Mouse (Mus musculus): ENCODE measurements around the gene Chchd5. TPM values are rescaled to one million over a fixed set of nuclear protein-coding genes. Genes with fewer than 3 reads are reported as not detected.

The Chchd5 gene
- total RNA-seq (2015; ENCODE audit: low replicate concordance) (3.5 and 7.5 TPM in 2 replicates), total RNA-seq (2017; ENCODE audit: low replicate concordance) (2.8 and 6.9 TPM in 2 replicates)

DNA sequence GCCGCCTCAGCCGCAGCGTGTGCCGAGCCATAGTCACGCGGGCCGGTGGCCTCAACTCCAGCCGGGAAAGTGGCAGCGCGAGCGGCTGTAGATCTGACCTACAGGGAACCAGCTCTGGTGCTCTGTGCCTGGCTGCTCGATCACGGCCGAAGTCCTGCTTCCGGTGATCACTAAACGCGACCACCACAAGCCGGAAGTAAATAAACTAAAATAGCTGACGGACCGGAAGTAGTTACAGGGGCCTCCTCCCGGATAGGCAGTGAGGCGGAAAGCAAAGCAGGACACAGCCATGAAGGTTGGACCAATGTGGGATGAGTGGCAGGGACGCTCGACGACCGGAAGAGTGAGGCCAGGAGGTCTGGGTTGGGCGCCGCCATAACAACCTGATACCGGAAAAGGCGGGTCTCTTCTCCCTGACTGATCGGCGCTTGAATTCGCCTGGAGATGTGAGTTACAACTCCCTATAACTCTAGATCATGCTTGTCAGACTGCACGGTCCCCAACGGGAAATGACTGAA is at the start of gene Chchd5:
TSS of gene Chchd5 (plus strand) at position 289 of the 518 bp plus-strand sequence.
- ATAC-seq (replicated peaks; ENCODE audit: low FRiP score, poor library complexity, severe bottlenecking), result peak; percentile 97

DNA sequence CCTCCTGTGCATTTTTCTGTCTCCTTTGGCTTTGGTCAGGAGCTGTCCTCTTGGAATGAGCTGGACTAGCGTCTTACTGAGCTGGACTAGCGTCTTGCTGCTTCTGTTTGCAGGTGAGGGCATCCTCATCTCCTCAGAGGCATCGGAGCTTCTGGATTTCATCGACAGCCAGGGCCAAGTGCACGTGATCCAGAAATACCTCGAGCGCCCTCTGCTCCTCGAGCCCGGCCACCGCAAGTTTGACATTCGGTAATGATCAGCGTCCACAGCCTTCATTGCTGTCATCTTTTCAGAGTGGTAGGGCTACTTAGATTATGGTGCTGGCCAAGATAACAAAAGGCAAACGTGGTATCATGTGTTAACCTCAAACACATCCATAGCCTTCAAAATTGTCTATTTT is 48.4 kb upstream of the Chchd5 start:
- no peak for ATAC-seq (replicated peaks; ENCODE audit: low FRiP score, poor library complexity, severe bottlenecking)

DNA sequence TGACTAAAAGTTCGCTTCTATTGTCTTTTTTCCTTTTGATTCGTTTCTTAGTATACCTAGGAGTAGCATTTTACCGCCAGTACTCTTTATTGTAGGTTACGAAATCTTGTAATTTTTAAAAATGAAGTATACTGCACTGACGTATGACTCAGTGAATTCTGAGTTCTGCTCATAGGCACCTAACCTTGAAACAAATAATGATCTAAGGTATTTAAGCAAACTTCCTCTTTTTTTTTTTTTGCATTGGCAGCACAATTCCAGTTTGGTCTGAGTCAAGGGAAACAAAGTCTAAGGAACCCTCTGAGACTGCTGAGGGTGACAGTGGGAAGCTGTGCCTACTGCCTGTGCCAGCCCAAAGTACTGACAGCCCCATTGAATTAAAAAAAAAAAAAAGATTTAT is 46.0 kb upstream of the Chchd5 start:
- ATAC-seq (replicated peaks; ENCODE audit: low FRiP score, poor library complexity, severe bottlenecking), result no peak

DNA sequence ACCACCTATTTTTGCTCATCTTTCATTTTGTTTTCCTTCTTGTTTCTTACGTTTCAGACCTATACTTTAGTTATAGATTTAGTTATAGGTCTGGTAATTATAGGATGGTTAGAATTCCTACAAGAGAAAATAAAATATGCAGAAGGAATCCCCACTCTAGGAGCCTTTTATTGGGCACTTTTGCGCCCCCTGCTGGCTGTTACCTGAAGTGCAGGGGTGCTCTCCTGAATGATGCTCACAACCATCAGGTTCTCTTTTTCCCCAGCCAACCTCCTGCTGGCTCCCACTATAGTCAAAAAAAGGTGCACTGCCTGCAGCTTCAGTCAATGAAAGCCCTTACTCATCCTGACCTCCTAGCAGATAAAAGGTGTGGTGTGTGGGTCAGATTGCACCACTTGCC is 44.5 kb upstream of the Chchd5 start:
- ATAC-seq (replicated peaks; ENCODE audit: low FRiP score, poor library complexity, severe bottlenecking), result peak; percentile 68; the same call in 1 of the 2 replicates

DNA sequence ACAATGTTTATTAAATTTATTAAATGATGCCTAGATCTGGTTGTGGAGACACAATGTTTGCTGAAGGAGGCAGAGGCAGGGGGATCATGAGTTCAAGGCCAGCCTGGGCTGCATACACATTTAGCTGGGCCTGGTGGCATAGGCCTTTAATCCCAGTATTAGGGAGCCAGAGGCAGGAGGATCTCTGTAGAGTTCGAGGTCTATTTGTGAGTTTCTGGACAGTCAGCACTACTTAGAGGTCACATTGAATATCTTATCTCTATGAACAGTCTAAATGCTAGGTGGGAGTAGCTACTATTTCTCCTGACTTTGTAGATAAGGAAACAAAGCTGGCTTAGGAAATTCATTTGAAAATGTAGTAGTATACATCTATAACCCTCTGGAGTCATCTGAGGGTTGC is 42.0 kb upstream of the Chchd5 start:
- no peak for ATAC-seq (replicated peaks; ENCODE audit: low FRiP score, poor library complexity, severe bottlenecking)

DNA sequence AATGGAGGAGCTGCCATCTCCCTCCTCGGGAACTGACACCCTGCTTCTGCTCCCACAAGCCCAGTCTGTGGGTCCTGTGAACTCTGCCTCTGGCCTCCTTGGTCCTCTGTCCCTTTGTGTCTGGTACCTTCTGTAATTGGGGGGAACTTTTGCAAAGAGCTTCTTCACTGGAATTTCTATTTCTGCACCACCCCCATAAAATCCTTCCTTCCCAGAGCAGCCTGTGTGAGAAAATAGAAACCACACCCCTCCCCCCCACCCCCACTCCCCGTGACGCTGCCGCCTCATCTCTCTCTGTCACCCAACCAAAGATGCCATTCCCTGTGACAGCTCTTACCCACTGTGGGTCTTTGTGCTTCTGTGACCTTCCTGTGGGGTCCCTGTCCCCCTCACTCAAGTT is 39.1 kb upstream of the Chchd5 start:
- ATAC-seq (replicated peaks; ENCODE audit: low FRiP score, poor library complexity, severe bottlenecking), result no peak

DNA sequence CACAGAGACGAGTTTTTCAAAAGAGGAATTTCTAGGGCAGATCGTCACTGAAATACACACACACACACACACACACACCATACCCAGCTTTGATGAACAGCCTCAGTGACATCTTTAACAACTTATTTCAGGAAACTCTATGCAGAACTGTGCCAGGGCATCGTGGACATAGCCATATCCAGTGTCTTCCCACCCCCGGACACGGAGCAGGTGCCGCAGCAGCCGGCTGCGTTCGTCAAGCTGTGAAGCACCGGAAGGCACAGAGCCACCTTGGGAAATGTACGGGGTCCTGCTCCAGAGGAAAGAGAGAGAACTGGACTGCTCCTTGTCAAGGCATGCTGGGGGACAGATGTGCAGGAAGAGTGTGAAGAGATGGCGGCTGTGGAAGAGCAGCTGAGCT is 36.7 kb upstream of the Chchd5 start:
- ATAC-seq (replicated peaks; ENCODE audit: low FRiP score, poor library complexity, severe bottlenecking), result no peak

DNA sequence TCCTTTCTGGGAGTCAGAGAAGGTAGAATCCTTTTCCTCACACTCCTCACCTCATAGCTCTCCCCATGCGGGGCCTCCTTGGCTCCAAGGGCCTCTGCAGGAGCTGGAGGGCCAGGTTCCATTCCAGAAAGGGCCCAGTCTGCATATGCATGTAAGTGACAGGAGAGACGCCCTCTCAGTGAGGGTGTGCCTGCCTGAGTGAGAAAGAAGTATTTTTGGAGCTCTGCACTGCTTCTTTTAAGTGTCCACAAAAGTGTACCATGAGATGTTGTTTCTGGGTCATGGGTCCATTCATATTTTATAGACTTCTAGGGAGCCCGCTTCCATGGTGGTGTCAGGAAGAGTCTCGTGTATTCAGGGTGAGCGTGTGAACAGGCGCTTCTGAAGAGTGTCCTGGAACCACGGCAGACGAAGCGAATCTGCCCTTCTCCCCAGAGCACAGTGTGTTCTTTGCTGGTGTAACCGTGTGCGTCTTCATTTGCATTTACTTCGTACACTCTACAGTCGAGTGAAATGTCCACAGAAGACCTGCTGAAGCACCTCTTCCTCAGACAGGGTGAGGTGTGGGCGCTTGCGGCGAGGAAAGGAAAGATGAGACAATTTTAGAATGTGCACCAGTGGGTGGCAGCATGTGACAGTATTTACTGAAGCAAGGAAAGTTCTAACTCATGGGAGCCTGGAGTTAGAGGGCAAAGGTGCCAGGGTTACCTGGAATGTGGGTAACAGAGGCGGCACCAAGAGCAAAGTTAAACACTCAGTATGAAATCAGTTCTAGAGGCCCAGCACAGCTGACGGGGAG is 35.4 kb upstream of the Chchd5 start:
- no peak for ATAC-seq (replicated peaks; ENCODE audit: low FRiP score, poor library complexity, severe bottlenecking)

DNA sequence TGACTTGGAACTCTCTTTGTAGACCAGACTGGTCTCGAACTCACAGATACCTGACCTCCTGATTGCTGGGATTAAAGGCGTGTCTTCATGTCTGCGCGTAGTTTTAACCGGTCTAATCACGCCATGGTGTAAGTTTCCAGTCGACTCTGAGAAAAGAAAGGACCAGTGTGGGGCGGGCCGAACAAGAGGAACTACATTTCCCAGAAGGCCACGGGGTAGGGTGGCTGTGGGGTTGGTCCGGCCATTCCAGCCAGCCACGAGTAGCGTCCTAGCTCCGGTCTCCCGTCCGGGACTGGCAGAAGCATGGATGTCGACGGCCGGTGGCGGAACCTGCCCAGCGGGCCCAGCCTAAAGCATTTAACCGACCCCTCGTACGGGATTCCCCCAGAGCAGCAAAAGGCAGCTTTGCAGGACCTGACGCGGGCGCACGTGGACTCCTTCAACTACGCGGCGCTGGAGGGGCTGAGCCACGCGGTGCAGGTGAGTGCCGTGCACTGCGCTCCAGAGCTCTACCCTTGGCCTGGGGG is 28.7 kb upstream of the Chchd5 start, which contains the start of gene Polr1b:
TSS of gene Polr1b (plus strand) at position 212 of the 527 bp plus-strand sequence.
- peak; percentile 99 for ATAC-seq (replicated peaks; ENCODE audit: low FRiP score, poor library complexity, severe bottlenecking)

DNA sequence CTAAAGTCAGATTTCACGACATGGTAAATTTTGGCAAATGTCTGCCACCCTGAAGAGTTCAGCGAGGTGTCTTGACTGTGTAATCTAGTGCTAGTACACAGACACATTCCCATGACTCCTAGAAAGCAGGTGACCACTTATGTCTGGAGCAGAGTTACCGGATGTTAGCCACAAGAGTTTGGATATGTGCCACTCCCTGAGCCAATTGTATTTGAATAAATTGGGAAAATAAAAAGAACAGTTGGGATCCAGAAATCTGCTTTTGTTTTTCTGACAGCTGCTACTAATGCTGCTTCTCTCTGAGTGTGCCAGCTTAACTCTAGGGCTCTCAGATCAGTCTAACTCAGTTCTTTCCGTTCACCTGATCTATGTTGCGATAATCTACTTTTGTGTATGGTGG is 16.6 kb upstream of the Chchd5 start:
- ATAC-seq (replicated peaks; ENCODE audit: low FRiP score, poor library complexity, severe bottlenecking), result no peak

DNA sequence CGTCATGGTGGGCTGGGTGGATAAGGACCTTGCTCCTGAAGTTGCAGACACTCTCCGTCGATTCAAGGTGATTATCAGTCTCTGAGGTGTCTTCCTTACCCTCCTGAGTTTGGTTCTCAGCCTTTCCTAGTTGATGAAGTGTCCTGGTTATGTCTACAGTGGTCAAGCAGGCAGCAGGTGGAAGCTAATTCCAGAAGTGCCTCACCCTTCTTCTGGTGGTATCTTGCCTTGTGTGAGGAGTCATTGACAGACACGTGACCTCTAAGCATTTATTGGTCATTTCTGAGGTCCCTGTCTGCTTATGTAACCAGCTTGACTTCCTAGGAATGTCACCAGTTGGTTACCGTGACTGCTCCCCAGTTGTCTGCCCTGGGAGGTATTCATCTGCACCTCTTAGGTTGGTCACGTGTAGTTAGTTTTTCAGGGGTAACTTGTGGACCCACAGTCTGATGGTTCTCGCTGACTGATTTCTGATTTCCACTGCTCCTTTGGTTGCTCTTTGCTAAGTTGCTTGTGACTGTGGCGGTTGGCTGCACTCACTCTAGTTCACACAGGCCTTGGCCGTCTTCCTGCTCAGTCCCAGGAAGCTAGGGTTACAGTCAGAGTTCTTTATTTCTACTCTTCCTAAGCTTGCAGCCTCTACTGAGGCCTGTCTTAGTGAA is 13.7 kb upstream of the Chchd5 start:
- no peak for ATAC-seq (replicated peaks; ENCODE audit: low FRiP score, poor library complexity, severe bottlenecking)

DNA sequence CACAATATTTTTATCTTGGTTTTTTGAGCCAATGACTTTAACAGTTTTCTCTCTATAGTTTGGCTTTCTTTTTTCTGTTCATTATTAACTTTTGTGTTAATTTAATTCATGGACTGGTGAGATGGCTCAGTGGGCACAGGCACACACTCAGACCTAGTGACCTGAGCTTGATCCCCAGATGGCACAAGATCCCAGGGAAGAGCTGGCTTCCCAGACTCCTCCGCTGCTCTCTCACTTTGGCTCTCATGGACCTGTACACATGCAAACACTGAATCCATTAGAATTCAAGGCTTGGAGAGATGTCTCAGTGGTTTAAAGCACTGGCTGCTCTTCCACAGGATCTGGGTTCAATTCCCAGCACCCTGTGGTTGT is 13.1 kb upstream of the Chchd5 start:
- ATAC-seq (replicated peaks; ENCODE audit: low FRiP score, poor library complexity, severe bottlenecking), result no peak

DNA sequence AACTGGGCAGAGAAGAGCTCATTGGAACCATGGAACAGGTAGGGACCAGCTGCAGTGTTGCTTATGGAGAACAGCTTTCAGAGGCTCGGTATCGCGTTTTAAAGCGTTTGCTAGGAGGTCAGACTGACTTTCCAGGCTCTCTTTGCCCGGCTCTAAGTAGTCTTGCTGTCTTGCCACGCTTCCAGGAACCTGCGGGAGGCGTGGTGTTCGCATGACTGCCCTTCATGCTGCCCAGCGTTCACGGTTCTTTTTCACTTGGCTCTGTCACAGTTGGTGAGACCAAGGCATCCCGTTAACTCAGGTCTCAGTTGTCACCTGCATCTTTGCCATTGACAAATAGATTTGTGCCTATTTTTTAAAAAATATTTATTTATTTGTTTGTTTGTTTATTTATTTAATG is 11.4 kb upstream of the Chchd5 start:
- ATAC-seq (replicated peaks; ENCODE audit: low FRiP score, poor library complexity, severe bottlenecking), result no peak

DNA sequence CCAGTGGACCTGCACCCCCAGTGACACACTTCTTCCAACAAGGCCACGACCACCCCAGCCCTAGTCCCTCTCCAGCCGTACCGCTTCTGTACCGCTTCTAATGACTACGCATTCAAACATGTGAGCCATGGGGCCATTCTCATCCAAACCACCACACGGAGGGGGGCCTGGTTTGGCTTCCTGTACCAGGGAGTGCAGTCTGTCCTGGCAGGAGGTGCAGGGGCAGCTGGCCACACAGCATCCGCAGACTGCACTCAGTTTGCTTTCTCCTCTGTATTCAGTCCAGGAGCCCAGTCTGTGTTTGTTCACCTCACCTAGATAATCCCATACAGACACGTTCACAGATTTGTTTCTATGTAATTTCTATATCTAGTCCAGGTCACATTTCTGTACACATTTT is 7.5 kb upstream of the Chchd5 start:
- ATAC-seq (replicated peaks; ENCODE audit: low FRiP score, poor library complexity, severe bottlenecking), result no peak

DNA sequence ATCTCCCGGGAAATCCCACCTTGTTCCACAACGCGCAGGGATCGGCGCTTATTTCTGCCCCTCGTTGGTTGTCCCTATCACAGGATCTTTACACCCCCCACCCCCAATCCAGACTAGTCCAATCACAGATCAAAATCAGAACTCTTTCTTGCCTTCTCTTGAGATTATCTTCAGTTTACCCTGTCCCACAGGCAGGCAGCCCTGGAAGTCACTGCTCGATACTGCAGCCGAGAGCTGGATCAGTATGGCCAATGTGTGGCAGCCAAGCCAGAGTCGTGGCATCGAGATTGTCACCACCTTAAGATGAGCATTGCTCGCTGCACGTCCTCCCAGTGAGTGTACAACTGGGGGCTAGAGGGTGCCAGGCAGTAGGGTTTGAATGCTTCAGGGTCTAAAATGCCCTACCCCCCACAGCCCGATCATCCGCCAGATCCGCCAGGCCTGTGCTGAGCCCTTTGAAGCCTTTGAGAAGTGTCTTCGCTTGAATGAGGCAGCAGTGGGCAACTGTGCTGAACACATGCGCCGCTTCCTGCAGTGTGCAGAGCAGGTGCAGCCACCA is 566 bp downstream of the Chchd5 start:
- ATAC-seq (replicated peaks; ENCODE audit: low FRiP score, poor library complexity, severe bottlenecking), result peak; percentile 44

DNA sequence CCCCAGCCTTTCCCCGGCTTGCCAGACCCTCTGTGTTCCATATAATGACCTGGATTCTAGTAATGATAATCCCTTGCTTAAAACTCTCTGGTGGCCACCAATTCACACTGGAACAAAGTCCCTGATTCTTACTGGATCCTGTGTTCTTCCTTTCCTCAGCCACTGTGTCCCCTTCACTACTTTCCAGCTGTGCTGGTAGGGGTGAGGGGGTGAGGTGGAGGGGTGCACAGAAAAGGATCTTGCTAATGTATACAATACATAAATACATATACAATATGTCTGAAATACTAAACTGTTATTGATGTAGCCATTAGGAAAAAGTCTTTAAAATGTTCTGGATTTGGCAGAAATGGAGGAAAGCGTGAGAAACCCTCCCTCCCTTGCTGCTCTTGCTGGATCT is 1.3 kb downstream of the Chchd5 start:
- no peak for ATAC-seq (replicated peaks; ENCODE audit: low FRiP score, poor library complexity, severe bottlenecking)

DNA sequence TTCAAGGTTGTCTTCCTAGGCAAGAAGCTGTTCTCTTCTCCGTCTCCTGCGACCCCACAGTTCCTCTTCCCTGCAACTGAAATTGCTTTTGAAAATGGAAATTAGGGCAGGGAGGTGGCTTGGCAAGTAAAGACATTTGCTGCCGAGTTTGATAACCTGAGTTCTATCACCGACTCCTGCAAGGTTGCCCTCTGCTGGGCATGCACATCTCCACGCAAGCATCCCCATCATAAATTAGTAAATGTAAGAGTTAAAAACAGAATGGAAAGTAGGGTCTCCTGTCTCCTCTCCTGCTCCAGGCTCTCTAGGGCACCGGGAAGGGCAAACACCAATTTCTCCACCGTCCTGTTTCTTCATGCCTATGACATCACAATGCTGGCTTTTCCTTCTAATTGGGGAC is 2.7 kb downstream of the Chchd5 start:
- no peak for ATAC-seq (replicated peaks; ENCODE audit: low FRiP score, poor library complexity, severe bottlenecking)

DNA sequence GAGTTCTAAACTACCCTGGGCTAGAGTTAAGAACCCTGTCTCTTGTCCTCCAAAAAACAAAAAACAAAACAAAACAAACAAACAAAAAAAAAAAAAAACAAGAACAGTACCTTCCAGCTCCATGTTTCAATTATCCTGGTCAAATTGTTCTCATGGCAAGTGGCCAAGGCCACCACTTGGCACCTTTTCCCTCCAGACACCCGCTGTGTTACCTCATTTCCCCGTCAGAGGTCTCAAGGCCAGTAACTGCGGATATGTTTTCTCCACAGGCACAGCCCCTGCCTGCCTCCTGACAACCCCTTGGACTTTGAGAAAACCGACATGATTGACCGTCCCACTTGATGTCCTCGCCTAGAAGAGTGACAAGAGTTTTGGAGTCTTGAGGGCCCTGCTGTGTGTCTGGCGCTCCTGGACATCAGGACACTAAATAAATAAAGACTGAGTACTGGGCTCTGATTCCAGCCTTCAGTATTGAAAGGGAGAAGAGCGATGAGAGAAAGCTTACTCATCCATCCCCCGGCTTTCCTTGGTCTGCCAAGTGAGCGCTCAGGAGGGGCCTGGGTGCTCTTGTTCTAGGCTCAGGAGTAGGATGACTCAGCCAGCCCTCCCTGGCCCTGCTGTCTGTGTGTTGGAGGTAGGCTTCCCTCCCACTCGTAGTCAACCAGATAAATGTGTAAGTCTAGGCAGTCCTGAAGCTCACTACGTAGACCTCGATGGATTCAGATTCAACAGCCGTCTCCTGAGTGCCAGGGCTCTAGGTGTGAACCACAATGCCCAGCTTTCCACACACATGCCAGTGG is 3.7 kb downstream of the Chchd5 start:
- ATAC-seq (replicated peaks; ENCODE audit: low FRiP score, poor library complexity, severe bottlenecking), result no peak

DNA sequence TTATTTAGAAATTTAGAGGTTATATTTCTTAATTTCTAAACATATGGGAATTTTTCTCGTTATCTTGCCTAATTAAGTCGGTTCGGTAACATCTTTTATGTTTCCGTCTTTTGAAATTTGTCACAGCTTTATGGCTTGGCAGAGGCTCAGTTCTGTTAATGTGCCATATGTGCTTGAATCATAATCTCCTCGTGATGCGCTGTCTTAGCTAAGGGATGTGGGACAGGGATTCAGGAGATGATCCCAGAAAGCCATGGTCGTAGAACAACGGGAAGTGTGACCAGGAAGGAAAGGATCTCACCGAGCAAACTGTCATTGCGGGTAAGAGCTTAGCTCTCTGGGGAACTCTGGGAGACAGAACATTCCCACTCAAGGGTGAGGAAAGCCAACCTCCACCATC is 10.4 kb downstream of the Chchd5 start:
- ATAC-seq (replicated peaks; ENCODE audit: low FRiP score, poor library complexity, severe bottlenecking), result no peak

DNA sequence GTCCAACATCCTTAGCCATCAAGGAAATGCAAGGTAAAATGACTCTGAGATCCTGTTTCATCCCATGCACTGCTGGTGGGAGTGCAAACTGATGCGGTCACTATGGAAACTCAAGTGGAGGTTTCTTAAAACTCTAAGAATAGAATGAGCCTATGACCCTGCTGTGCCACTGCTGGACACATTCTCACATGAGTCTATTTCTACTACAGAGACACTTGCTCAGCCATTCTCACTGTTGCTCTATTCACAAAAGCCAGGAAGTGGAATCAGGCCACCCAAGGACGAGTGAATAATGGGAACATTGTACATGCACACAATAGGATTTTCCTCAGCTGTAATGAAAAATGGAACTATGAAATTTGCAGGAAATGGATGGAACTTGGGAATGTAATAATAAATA is 19.3 kb downstream of the Chchd5 start:
- no peak for ATAC-seq (replicated peaks; ENCODE audit: low FRiP score, poor library complexity, severe bottlenecking)

Measured in erythroblast, adult 5-6 weeks (primary cell).